Mouse (Mus musculus) forebrain, embryonic 11.5 days (tissue): ENCODE data around the gene Hebp1. TPM values are rescaled to one million over a fixed set of nuclear protein-coding genes. Genes with fewer than 3 reads are reported as not detected.

ENCODE experiments used
- ATAC-seq: fragments of 200-750 bp; cut with Nextera tagmentation; replicated peaks from 2 replicates; pipeline ENCODE4 v1.8.0; 2017; ENCODE audit warnings: moderate TSS enrichment; ENCODE audit not compliant: low FRiP score
- DNase-seq: peaks from one replicate; pipeline ENCODE4 v3.0.0-alpha.2; 2017; ENCODE audit warnings: low spot score
- H3K27ac ChIP-seq: fragments of 300-500 bp; sonication (generic); 2 replicates; pipeline ENCODE4 v1.5.1; 2014; ENCODE audit warnings: low read depth, low read length
- H3K27me3 ChIP-seq: fragments of 300-500 bp; sonication (generic); 2 replicates; pipeline ENCODE4 v1.6.1; 2014; ENCODE audit warnings: mild to moderate bottlenecking, low read length, mixed read lengths; ENCODE audit not compliant: control insufficient read depth, insufficient read depth
- H3K36me3 ChIP-seq: fragments of 300-500 bp; sonication (generic); 2 replicates; pipeline ENCODE4 v1.6.1; 2014; ENCODE audit warnings: mild to moderate bottlenecking, low read length, moderate library complexity, mixed read lengths; ENCODE audit not compliant: control insufficient read depth, insufficient read depth
- H3K4me1 ChIP-seq: fragments of 300-500 bp; sonication (generic); replicated peaks from 2 replicates; pipeline ENCODE4 v1.6.1; 2014; ENCODE audit warnings: low read length, mixed read lengths; ENCODE audit not compliant: control insufficient read depth, insufficient read depth
- H3K4me2 ChIP-seq: fragments of 300-500 bp; sonication (generic); 2 replicates; pipeline ENCODE4 v1.6.1; 2014; ENCODE audit warnings: low read depth, mild to moderate bottlenecking, low read length, moderate library complexity, mixed read lengths; ENCODE audit not compliant: severe bottlenecking
- H3K4me3 ChIP-seq: fragments of 300-500 bp; sonication (generic); 2 replicates; pipeline ENCODE4 v1.5.1; 2014; ENCODE audit warnings: low read depth, low read length
- H3K9ac ChIP-seq: fragments of 300-500 bp; sonication (generic); 2 replicates; pipeline ENCODE4 v1.6.1; 2014; ENCODE audit warnings: low read length
- H3K9me3 ChIP-seq: fragments of 300-500 bp; sonication (generic); 2 replicates; pipeline ENCODE4 v1.6.1; 2016; ENCODE audit warnings: low read length, mixed read lengths; ENCODE audit not compliant: control insufficient read depth
- WGBS: fragments of 180-500 bp; shearing (Covaris S2); extraction: QIAGEN DNeasy Blood & Tissue Kit; methylation state at CpG from one replicate; pipeline ENCODE4 v1.1.7; 2014; 5-methylcytosine and 5-hydroxymethylcytosine counted together
- polyA plus RNA-seq: library from polyadenylated mRNA; unstranded; fragments of >200 nt; fragmentation: Nextera tagmentation; extraction: Ambion mirVana; gene quantifications from 2 replicates; pipeline ENCODE4 v1.2.1, GENCODE M21; 2014

Hebp1 gene
- polyA plus RNA-seq, 1 experiment from 2014 or later: 3.0 TPM

- no peak for DNase-seq
- ATAC-seq: no peak
- H3K36me3 ChIP-seq: no peaks in the 10 kb centered on the region
- WGBS: 79% methylated on average over 4 of the region's 4 CpGs
- no peak overlapping the region for H3K27ac ChIP-seq
- no peaks in the 10 kb centered on the region for H3K4me1 ChIP-seq
- H3K27me3 ChIP-seq: no peaks in the 10 kb centered on the region
- H3K4me3 ChIP-seq: no peak overlapping the region
- no peaks in the 10 kb centered on the region for H3K9me3 ChIP-seq
- no peak overlapping the region for H3K4me2 ChIP-seq
- no peak overlapping the region for H3K9ac ChIP-seq
These were observed 48.1 kb downstream of the Hebp1 start for GRCm38 (mm10) chr6:135149722-135150121.

DNA sequence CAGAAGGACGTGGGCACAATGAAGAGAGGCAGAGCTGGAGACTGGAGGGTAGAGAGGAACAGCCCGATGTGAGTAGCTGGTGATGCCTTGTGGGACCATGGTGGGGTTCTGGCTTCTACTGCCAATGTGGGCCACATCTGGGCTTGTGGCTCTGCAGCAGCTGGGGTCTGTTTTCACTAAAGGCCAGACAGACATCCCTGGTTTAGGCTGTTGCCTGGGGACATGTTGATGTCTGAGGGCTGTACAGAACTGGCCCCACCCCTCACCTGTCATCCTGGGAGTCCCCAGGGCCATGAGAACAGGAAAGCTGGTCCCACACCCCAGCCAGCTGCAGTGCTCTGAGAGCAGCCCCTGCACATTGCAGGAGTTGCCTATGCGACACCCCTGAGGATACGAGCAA lies 48.6 kb downstream of the Hebp1 start:
- no peaks in the 10 kb centered on the region for H3K36me3 ChIP-seq

GRCm38 (mm10) chr6:135148506-135148905 lies 49.3 kb downstream of the Hebp1 start:
- Histone ChIP-seq H3K9me3 (no peaks in the 10 kb centered on the region), H3K4me2 (no peak overlapping the region), H3K4me1 (no peaks in the 10 kb centered on the region), H3K27me3 (no peaks in the 10 kb centered on the region), H3K4me3 (no peak overlapping the region), H3K27ac (no peak overlapping the region), H3K9ac (no peak overlapping the region), H3K36me3 (no peaks in the 10 kb centered on the region)
- peak; percentile 67 for DNase-seq
- 30% methylated on average over 1 of the region's 1 CpGs for WGBS
- ATAC-seq: peak; percentile 14; the same call in 1 of the 2 replicates

More for the DNA sequence above, 48.6 kb downstream of the Hebp1 start:
- ATAC-seq: no peak
- Histone ChIP-seq H3K9me3 (no peaks in the 10 kb centered on the region), H3K27ac (no peak overlapping the region), H3K9ac (no peak overlapping the region), H3K4me1 (no peaks in the 10 kb centered on the region), H3K4me2 (no peak overlapping the region), H3K27me3 (no peaks in the 10 kb centered on the region), H3K4me3 (no peak overlapping the region)
- 81% methylated on average over 4 of the region's 4 CpGs for WGBS
- DNase-seq: no peak

DNA sequence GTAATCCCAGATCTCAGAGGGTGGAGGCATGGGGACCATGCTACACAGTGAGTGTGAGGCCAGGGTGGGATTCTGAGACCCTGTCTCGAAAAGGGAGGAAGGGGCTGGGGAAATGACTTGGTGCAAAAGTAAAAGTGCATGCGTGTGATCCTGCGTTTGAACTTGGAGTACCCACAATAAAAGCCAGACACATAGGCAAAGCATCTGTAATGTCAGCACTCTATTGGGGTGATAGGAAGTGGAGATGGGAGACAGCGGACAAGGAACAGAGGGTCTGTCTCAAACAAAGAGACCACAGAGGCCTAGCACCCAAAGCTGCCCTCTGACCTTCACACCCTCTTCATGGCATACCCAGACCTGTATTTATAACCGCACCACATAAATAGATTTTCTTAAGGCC lies 51.8 kb downstream of the Hebp1 start:
- H3K9me3 ChIP-seq: no peaks in the 10 kb centered on the region
- H3K4me3 ChIP-seq: no peak overlapping the region
- no peak for DNase-seq
- H3K27me3 ChIP-seq: no peaks in the 10 kb centered on the region
- no peak overlapping the region for H3K9ac ChIP-seq
- H3K27ac ChIP-seq: no peak overlapping the region
- no peak for ATAC-seq
- no peaks in the 10 kb centered on the region for H3K4me1 ChIP-seq
- no peak overlapping the region for H3K4me2 ChIP-seq
- H3K36me3 ChIP-seq: no peaks in the 10 kb centered on the region
- 84% methylated on average over 5 of the region's 5 CpGs for WGBS

DNA sequence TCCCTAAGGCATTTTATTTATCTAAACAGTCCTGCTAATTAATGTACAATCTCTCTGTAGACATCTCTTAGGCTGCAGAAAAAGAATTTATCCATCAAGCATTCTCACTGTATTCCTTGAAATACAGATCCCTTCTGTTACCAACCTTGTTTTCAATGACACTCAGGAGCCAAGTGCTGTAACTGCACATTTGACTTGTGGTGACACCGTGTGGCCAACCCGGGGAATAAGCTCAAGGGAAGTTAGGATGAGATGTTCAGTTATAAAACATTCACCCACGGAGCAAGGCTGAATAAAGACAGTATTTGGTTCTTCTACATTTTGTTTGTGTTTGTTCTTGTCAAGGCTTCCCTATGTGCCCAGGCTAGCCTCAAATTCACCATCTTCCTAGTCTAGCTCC lies 53.3 kb downstream of the Hebp1 start:
- H3K9me3 ChIP-seq: no peaks in the 10 kb centered on the region
- H3K4me2 ChIP-seq: no peak overlapping the region
- H3K4me1 ChIP-seq: no peaks in the 10 kb centered on the region
- H3K4me3 ChIP-seq: no peak overlapping the region
- WGBS: 8% methylated on average over 3 of the region's 3 CpGs
- no peak overlapping the region for H3K9ac ChIP-seq
- 0 out of 2 replicates have a peak, but pooled peaks have one; percentile 28 for ATAC-seq
- DNase-seq: no peak
- H3K36me3 ChIP-seq: no peaks in the 10 kb centered on the region
- no peaks in the 10 kb centered on the region for H3K27me3 ChIP-seq
- no peak overlapping the region for H3K27ac ChIP-seq

- no peak for ATAC-seq
- Histone ChIP-seq H3K36me3 (no peaks in the 10 kb centered on the region), H3K9me3 (no peaks in the 10 kb centered on the region), H3K4me3 (no peak overlapping the region), H3K27me3 (no peaks in the 10 kb centered on the region), H3K4me1 (no peaks in the 10 kb centered on the region), H3K9ac (no peak overlapping the region), H3K4me2 (no peak overlapping the region), H3K27ac (no peak overlapping the region)
- DNase-seq: no peak
- 88% methylated on average over 5 of the region's 5 CpGs for WGBS
These were observed 54.7 kb downstream of the Hebp1 start for GRCm38 (mm10) chr6:135143151-135143550.

DNA sequence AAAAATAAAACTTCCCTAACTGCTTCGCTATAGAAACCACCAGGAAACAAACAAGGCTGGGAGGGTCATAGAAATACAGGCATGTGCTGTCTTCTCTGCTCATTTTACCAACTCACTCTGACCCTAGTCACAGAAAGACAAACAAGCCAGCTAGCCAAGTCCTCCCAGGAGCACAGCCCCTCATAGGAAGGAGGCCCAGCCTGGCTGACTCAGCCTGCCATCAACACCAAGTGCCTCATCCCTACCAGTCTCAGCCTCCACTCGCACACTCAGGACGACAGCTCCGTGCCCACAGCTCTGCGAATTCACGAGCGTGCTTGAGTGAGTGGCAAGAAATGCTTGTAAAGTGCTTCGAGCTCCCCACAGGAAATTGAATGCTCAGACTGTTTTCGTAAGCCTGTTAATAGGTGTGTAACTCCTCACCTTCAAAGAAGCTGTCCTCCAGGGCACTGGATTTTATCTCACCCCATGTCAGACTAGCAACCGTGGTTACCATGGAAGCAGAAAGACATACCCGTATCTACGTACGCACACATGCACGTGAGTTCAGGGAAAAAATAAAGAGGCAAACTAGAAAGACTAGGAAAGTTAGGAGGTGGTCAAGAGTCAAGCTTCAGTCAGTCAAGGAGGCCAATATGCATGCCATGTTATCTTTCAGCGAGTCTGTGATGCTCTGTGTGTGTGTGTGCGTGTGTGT lies 56.2 kb downstream of the Hebp1 start:
- no peak for DNase-seq
- Histone ChIP-seq H3K4me2 (no peak overlapping the region), H3K9ac (no peak overlapping the region), H3K27ac (no peak overlapping the region), H3K9me3 (no peaks in the 10 kb centered on the region), H3K36me3 (no peaks in the 10 kb centered on the region), H3K4me1 (0 out of 2 replicates have a peak, but pooled peaks cover 2% of the 10 kb centered on the region), H3K27me3 (no peaks in the 10 kb centered on the region), H3K4me3 (no peak overlapping the region)
- WGBS: 82% methylated on average over 16 of the region's 16 CpGs
- ATAC-seq: no peak

- no peaks in the 10 kb centered on the region for H3K9me3 ChIP-seq
- 86% methylated on average over 14 of the region's 14 CpGs for whole genome bisulfite sequencing
- DNase-seq (no peak), ATAC-seq (no peak)
- H3K27me3 ChIP-seq: no peaks in the 10 kb centered on the region
- 0 out of 2 replicates have a peak, but pooled peaks cover 3% of the 10 kb centered on the region for H3K4me1 ChIP-seq
- no peak overlapping the region for H3K9ac ChIP-seq
- H3K4me2 ChIP-seq: no peak overlapping the region
- no peak overlapping the region for H3K4me3 ChIP-seq
- H3K36me3 ChIP-seq: no peaks in the 10 kb centered on the region
- no peak overlapping the region for H3K27ac ChIP-seq
These were observed 59.1 kb downstream of the Hebp1 start for GRCm38 (mm10) chr6:135138746-135139145.

GRCm38 (mm10) chr6:135138207-135138606 lies 59.6 kb downstream of the Hebp1 start:
- Histone ChIP-seq H3K4me2 (no peak overlapping the region), H3K27ac (no peak overlapping the region), H3K9ac (no peak overlapping the region), H3K4me1 (0 out of 2 replicates have a peak, but pooled peaks cover 3% of the 10 kb centered on the region), H3K36me3 (no peaks in the 10 kb centered on the region), H3K9me3 (no peaks in the 10 kb centered on the region), H3K27me3 (no peaks in the 10 kb centered on the region), H3K4me3 (no peak overlapping the region)
- WGBS: 88% methylated on average over 7 of the region's 7 CpGs
- ATAC-seq (no peak), DNase-seq (no peak)
